Mouse (Mus musculus) heart, postnatal 14 days (tissue): ENCODE measurements at regions not wholly inside any gene's neighbourhood (a gene's known extent, or its start where the extent isn't known, plus 50 kb on each side); places are given as distances from the start of the nearest gene placed in this dataset.

Experiments
- DNase-seq, 2 experiments: peaks; one replicate each; pipeline ENCODE4 v3.0.0; 2021 to 2022
- intact Hi-C: fragments of 180-260 bp; cut with DNase I; formaldehyde crosslinking; loops from one replicate; pipeline ENCODE4 v1.15.1; 2025

DNA sequence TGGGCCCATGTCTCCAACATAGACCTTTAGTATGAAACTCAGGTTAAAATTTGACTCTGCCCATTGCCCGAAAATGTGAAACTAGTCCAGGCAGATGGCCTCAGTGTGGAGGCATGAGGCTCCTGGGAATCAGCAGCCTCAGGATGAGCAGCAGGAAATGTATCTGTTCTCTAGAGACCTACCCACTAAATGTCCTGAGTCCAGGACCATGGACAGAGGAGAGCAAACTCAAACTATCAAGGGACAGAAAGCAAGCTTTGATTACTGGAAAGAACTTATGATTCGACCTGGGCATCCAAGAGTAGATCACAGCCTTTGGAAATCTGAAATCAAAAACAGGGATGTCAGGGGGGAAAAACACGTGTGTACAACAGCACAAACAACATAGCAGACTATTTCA lies 230.3 kb upstream of the Ncam1 start:
- DNase-seq = peak in 1 of 2 experiments; percentile 44
- intact Hi-C loops = no loop called here

DNA sequence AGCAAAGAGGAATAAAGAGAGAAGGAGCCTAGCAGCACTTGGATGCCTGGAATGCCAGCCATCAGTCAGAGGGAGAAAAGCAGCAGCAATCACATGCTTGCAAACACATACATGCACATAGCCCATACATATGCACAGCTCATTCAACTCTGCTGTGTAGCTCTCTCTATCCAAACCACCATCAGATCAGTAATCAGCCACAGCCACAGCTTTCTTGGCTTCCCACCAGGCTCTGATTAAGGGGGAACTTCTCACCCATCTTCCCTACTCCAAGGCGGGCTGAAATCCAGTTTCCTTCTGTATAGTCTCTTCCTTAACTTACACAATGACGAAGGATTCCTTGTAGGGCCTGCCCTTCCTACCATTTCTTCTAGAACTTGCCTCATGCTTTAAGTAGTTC lies 229.8 kb upstream of the Ncam1 start:
- intact Hi-C loops = no loop called here
- DNase-seq = no peak

DNA sequence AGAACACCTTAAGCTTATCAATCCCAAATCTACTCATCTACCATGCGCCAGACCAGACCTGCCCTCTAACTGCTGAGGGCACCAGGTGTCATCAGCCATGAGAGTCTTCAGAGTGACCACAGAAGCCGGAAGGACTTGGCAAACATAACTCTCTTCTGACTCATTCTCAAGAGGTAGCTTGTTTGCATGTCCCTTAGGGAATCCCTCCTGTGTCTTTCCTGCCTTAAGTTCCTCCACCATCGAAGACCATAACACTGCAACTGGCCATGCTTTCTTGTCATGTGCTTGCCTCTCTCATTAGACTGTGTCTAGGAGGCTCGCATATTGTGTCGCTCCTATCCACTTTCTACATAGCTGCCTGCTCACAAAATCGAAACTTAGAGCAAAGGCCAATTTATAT lies 226.1 kb upstream of the Ncam1 start:
- no peak for DNase-seq
- intact Hi-C loops = no loop called here

- no peak for DNase-seq
- intact Hi-C loops = no loop called here
These were observed 214.9 kb upstream of the Ncam1 start for GRCm38 (mm10) chr9:50013602-50014001.

DNA sequence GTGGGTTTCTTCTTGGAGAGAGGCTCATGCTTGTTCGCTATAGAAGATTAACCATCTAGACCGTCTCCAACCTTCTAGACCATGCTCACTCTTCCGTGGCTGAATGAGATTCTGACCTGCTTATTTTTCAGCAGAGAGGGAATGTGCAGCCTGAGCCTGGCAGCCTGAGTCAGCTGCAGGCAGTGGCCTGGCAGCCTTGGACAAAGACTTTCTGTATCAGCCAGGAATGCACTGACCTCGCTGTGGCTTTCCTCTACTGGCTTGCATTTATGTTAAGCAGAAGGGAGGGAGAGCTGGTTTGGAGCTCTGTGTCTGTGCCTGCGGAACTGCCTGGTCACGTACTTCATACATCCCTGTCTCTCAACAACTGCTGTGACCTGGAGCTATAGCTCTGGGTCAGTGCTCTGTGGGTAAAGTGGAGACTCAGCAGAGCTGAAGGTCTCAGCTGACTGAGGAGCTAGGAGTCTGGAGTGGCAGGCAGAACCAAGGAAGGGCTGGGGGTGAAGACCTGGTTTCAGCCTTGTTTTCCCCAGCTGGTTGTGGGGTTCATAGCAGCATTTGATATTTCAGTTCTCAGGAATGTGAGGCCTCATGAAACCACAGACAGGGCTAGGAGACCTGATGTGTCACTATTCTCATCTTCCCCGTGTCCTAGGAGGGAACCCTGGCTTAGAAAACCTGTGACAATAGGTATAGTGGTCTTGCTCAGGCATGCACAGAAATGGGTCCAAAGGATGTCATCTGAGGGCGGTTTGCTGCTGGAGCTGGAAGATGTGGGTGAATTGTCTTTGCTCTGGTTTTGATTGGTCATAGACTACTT lies 207.2 kb upstream of the Ncam1 start:
- peak in 1 of 2 experiments; percentile 38 for DNase-seq
- intact Hi-C loops = no loop called here

- intact Hi-C loops = no loop called here
- no peak for DNase-seq
These were observed 204.0 kb upstream of the Ncam1 start for GRCm38 (mm10) chr9:50002695-50003094.

DNA sequence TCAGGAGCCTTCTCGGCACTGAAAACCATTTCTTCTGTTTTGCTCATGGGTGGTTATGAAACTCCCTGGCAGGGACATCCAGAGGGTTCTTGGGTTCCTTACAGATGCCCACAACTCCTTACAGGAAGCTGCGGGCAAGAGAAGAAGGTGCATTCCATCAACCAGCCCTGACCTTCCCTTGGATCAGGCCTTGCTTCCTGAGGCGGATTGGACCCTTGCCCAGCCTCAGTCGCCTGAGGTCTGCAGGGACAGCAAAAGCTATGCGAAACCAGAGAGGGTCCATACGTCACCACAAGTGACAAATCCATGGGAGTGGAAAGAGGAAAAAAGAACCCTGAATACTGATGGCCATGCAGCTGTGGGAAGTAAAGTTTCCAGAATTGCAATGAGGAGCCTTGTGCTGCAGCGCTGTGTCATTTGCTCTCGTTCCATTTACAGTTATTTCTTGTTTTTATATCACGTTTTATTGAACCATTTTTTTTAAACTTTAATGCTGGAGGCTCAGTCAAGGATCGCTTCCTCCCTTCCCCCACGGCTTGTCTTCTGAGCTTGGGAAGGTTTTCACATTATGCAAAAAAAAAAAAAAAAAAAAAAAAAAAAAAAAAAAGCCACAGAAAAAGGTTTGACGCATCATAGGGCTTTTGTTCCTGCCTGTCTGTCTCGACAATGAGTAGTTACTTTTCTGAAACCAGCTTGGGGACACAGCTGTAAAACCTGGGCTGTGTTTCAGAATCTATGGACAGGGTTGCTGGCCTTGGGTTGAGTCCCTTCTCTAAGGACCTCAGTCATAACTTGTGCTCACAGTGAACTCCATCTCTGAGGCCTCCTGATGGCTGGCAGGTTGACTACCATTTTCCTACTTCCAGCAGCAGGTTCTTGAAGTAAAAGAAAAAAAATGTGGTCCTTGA lies 202.0 kb upstream of the Ncam1 start:
- intact Hi-C loops = no loop called here
- DNase-seq = peak; percentile 22 to 41

GRCm38 (mm10) chr9:49999970-50000369 lies 201.2 kb upstream of the Ncam1 start:
- DNase-seq = peak in 1 of 2 experiments; percentile 24
- intact Hi-C loops = loop anchor here (10.0 kb wide), 1 partner anchor 1135 kb away; no protein-coding TSS in a partner anchor

GRCm38 (mm10) chr9:49998101-49998500 lies 199.4 kb upstream of the Ncam1 start:
- intact Hi-C loops = loop anchor here (10.0 kb wide), 1 partner anchor 1133 kb away; no protein-coding TSS in a partner anchor
- no peak for DNase-seq

- intact Hi-C loops = loop anchor here (10.0 kb wide), 1 partner anchor 1125 kb away; no protein-coding TSS in a partner anchor
- peak; percentile 89 to 92 for DNase-seq
These were observed 190.9 kb upstream of the Ncam1 start for GRCm38 (mm10) chr9:49989464-49990271.

DNA sequence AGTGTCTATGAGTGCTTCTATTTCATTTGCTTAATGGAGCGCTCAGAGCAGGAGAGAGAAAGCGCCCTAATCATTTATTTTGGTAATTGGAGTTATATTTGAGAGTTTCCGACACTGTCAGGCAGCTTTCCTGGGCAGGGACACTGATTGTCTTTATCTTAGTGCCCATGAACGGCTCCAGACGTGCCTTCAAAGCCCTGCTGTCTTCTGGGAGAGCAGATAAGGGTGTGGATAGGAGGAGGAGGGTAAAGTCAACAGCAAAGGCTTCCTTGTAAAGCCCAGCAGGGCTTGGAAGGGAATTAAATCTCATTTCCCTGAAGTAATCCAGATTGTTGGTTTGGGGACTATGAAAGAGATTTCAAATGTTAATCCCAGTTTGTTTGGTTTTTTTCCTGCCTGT lies 189.3 kb upstream of the Ncam1 start:
- no peak for DNase-seq
- intact Hi-C loops = no loop called here

DNA sequence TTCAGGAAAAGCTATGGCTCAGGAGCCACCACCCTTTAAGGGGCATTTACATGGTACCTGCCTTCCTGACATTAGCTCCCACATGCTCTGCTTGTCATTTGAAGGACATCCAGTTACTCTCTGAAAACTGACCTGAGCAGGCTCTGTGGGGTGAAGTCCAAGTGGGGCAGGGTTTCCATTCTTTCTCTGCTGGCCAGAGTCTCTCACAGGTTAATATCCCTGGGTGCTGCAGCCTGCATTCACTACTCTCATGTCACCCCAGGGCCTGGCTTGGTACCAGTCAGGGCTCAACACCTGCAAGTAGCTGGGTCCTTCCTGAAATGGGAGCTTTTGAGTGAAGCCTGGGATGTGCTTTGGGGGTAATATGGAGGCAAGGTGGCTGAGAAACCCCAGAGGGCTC lies 188.8 kb upstream of the Ncam1 start:
- intact Hi-C loops = no loop called here
- peak in 1 of 2 experiments; percentile 29 for DNase-seq

- DNase-seq = peak; percentile 48 to 60
- intact Hi-C loops = no loop called here
These were observed 181.9 kb upstream of the Ncam1 start for GRCm38 (mm10) chr9:49980344-49981207.

DNA sequence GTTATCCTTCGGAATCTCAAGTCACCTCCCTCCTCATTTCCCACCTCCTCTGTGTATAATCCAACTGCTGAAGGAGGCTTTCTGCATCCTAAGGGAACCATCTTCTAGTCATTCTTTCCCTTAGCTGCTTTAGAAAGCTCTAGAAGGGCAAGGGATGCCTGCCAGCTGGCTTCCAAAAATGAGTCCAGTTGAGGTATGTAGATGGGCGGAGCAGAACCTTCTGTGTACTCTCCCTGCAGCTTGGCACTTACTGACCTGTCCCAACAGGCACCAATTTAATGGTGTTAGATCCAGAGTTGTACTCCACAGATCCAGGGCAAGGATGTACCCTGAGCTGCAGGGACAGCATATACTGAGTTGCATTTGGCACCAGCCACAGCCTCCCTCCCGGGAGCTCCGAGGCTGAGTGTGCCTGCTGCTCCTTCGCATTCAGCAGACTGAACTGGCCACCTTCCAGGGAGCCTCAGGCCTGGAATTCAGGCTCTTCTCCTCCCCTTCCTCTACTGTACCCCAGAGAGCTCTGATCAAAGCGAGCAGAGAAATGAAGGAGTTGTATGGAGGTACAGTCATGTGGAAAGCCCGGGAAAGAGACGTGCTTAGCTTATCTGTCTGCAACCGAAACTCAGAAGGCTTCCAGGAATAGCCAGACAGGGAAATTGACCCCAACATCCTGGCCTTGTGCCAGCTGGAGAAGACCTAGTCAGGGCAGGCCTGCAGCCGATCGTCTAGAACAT lies 177.4 kb upstream of the Ncam1 start:
- DNase-seq = peak; percentile 67 to 74
- intact Hi-C loops = no loop called here

GRCm38 (mm10) chr9:49973974-49974495 lies 175.3 kb upstream of the Ncam1 start:
- no peak for DNase-seq
- intact Hi-C loops = no loop called here

DNA sequence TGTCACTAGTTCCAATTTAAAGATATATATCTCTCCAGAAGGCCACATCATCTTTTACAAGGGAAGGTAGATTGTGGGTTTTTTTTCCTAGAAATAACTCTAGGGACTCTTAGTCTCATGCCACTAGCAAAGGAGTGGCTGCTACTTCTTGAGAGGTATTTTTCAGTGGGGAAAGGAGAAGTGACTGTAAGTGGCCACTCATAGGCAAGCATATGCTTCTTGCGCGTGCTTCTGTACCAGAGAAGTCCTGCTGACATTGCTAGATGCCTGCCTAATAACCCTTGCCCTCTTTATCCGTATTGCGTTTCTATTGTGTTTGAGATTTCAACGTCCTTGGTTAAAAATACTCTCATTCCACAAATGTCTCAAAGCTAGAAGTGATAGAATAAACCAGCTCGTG lies 170.7 kb upstream of the Ncam1 start:
- DNase-seq = no peak
- intact Hi-C loops = no loop called here

- intact Hi-C loops = no loop called here
- no peak for DNase-seq
These were observed 165.9 kb upstream of the Ncam1 start for GRCm38 (mm10) chr9:49964666-49965065.

GRCm38 (mm10) chr9:49962561-49963071 lies 163.9 kb upstream of the Ncam1 start:
- intact Hi-C loops = no loop called here
- no peak for DNase-seq
